Mouse (Mus musculus): ENCODE results near the gene Gnptg. TPM values are rescaled to one million over a fixed set of nuclear protein-coding genes. Genes with fewer than 3 reads are reported as not detected.
"Not testable (repeated sequence)": the region's sequence is repeated elsewhere in the genome, so short reads cannot be mapped to it uniquely, and the experiment has no call there.

Gene Gnptg
- total and polyA plus RNA-seq, 2 experiments from 2014 or later: 91.3 to 119 TPM

DNA sequence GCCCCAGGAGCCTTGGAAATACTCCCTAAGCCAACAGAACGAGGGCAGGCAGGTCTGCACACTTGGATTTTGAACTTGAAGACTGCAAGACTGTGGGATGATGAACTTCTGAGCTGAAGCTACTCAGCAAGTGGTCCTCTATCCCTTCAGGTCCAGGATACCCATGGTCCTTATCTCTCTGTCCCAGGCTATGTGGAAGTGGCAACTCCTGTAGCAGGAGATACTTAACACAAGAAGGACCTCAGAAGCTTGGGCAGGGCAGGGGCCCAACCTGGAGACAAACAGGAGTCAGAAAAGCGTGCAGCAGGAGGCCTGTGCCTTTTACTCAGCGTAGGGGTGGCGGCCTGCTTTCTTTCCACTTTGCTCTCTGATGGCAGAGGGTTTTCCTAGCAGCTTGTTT lies 14.3 kb downstream of the Gnptg start:
- Histone ChIP-seq H3K4me3 (ENCODE audit: low read depth, low read length) (no peak overlapping the region), H3K36me3 (ENCODE audit: insufficient read depth) (peaks cover 38% of the 10 kb centered on the region), H3K27me3 (ENCODE audit: insufficient read depth, low read length) (no peaks in the 10 kb centered on the region), H3K4me2 (ENCODE audit: low read depth) (no peak overlapping the region), H3K9me3 (ENCODE audit: low read length) (no peaks in the 10 kb centered on the region), H3K4me1 (ENCODE audit: insufficient read depth) (no peaks in the 10 kb centered on the region), H3K9ac (no peak overlapping the region), H3K27ac (ENCODE audit: low read depth, low read length) (no peak overlapping the region)
- no peak for ATAC-seq
- no peak for TF ChIP-seq CTCF (IDR thresholded peaks at IDR 0.05; ENCODE audit: low read depth)
- no peak for DNase-seq
- 89% methylated on average over 4 of the region's 4 CpGs for WGBS

DNA sequence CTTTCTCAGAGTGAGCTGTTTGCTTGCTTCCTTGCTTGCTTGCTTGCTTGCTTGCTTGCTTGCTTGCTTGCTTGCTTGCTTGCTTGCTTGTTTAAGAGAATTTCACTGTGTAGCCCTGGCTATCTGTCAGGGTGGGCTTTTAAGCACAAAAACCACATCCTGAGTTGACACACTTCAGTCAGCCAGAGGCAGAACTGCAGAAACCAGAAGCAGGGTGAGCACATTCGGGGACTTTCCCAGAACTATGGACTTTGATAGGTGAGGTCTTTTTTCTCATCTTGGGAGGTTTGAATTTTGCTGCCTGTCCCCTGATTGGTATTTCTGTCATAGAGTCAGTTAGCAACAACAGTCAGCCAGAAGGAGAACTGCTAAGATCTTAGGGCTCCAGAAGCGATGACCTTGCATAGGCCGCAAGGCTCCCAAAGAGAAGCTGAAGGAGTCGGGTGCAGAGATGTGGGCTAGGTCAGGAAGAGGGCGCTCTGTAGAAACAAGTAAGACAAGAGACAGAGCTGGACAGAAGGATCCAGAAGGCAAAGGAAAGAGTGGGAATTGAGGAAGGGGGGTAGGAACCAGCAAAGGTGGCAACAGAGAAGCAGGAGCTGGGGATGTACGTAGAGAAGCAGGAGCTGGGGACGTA lies 15.2 kb downstream of the Gnptg start:
- peaks cover 39% of the 10 kb centered on the region for H3K36me3 ChIP-seq (ENCODE audit: insufficient read depth)
- no peak for DNase-seq
- no peak overlapping the region for H3K4me3 ChIP-seq (ENCODE audit: low read depth, low read length)
- TF ChIP-seq CTCF (IDR thresholded peaks at IDR 0.05; ENCODE audit: low read depth): no peak
- no peaks in the 10 kb centered on the region for H3K27me3 ChIP-seq (ENCODE audit: insufficient read depth, low read length)
- no peaks in the 10 kb centered on the region for H3K9me3 ChIP-seq (ENCODE audit: low read length)
- H3K4me2 ChIP-seq (ENCODE audit: low read depth): no peak overlapping the region
- H3K27ac ChIP-seq (ENCODE audit: low read depth, low read length): no peak overlapping the region
- WGBS: 90% methylated on average over 7 of the region's 7 CpGs
- no peak for ATAC-seq
- no peaks in the 10 kb centered on the region for H3K4me1 ChIP-seq (ENCODE audit: insufficient read depth)
- no peak overlapping the region for H3K9ac ChIP-seq

DNA sequence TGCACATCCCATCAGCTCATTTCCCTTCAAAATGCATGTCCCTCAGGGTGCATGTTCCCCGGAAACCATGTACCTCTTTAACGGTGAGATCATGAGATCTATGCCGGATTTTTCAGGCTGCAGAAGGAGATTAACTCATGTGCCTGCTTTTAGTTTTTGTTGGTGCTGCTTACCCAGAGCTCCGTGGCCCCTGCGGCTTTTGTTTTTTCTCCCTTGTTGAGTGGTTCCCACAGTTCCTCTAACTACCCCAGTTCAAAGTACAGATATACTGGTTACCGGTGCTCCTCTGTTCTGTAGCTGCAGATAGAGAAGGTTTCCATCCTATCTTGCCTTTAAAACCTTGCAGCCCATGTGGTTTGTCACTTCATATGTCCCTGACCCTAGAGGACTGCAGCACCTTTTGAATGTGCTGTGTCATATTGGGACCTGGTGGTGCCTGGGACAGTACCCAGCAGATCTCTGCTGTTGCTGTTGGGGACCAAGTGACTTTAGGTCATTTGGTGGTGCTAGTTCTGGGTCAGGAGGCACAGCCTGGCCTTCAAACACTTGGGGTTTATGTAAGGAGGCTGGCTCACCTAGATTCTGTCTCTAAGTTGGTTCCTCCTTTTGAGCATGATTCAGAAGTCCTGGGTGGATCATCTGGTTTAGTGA lies 16.8 kb downstream of the Gnptg start:
- no peak overlapping the region for H3K27ac ChIP-seq (ENCODE audit: low read depth, low read length)
- H3K9ac ChIP-seq: 0 out of 2 replicates have a peak overlapping the region, but pooled peaks have one; percentile 10
- no peak for ATAC-seq
- TF ChIP-seq CTCF (IDR thresholded peaks at IDR 0.05; ENCODE audit: low read depth): no peak
- WGBS: 36% methylated on average over 6 of the region's 6 CpGs
- no peaks in the 10 kb centered on the region for H3K4me1 ChIP-seq (ENCODE audit: insufficient read depth)
- DNase-seq: no peak
- H3K36me3 ChIP-seq (ENCODE audit: insufficient read depth): peaks cover 38% of the 10 kb centered on the region
- peak overlapping the region; percentile 17 for H3K4me3 ChIP-seq (ENCODE audit: low read depth, low read length)
- H3K9me3 ChIP-seq (ENCODE audit: low read length): no peaks in the 10 kb centered on the region
- H3K27me3 ChIP-seq (ENCODE audit: insufficient read depth, low read length): no peaks in the 10 kb centered on the region
- H3K4me2 ChIP-seq (ENCODE audit: low read depth): peak overlapping the region; percentile 47

DNA sequence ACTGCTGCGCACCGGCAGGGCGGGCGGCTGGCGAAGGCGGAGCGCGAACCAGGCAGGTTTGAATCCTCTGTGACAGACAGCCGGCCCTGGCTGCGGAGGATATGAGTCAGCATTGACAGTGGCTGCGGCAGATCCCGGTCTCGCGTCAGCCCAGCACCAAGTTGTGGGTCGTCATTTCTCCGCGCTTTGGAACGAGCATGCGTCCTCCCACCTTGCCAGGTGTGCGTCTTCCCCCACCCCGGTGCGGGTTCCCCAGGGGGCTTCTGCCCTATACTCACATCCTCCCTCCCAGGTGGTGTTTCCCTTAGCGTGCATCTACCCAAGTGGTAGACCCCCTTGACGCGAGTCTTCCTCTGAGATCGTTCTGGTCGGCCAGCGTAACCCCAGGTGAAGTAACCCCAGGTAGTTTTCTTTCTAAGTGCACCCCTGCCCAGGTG lies 17.4 kb downstream of the Gnptg start:
- not testable (repeated sequence) for H3K27me3 ChIP-seq (ENCODE audit: insufficient read depth, low read length); H3K27ac ChIP-seq (ENCODE audit: low read depth, low read length); H3K9me3 ChIP-seq (ENCODE audit: low read length); H3K4me1 ChIP-seq (ENCODE audit: insufficient read depth)
- Histone ChIP-seq H3K9ac (0 out of 2 replicates have a peak overlapping the region, but pooled peaks have one; percentile 10), H3K4me3 (ENCODE audit: low read depth, low read length) (peak overlapping the region; percentile 17), H3K36me3 (ENCODE audit: insufficient read depth) (peaks cover 38% of the 10 kb centered on the region), H3K4me2 (ENCODE audit: low read depth) (peak overlapping the region; percentile 60)
- DNase-seq (peak; percentile 18), ATAC-seq (peak; percentile 97)
- 11% methylated on average over 17 of the region's 28 CpGs for whole genome bisulfite sequencing

DNA sequence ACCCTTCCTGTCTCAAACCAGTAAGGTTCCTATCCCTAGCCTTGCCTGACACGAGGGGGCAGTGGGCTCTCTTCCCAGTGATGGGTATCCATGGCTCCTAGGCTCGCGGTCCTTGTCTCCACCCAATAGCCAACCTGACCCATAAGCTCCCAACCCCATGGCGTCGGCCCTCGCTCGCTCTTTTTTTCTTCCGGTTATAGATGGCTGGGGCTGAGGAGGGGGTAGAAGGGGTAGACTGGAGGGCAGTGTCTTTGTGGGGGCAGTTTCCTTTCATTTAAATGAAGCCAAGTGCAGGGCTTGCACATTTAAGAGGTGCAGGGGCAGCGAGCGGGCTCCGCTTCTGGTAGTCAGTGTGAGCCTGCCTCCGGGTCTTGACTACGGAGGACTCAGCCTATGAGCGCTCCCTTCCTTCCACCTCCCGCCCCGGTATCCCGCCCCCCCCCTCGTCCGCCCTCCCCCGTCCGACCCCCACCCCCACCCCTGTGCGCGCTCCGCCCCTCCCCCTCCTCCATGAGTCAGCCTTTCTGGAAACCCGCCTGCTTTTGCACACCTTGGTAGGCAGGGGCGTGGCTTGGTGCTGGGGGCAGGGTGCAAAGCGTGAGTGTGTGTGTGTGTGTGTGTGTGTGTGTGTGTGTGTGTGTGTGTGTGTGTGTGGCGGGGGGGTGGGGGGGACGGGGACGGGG lies 18.0 kb downstream of the Gnptg start:
- peaks cover 35% of the 10 kb centered on the region for H3K36me3 ChIP-seq (ENCODE audit: insufficient read depth)
- H3K4me1 ChIP-seq (ENCODE audit: insufficient read depth): no peaks in the 10 kb centered on the region
- ATAC-seq (peak; percentile 87), DNase-seq (peak; percentile 46)
- peak overlapping the region; percentile 49 for H3K9ac ChIP-seq
- 2% methylated on average over 22 of the region's 30 CpGs for WGBS
- H3K9me3 ChIP-seq (ENCODE audit: low read length): no peaks in the 10 kb centered on the region
- H3K27me3 ChIP-seq (ENCODE audit: insufficient read depth, low read length): no peaks in the 10 kb centered on the region
- H3K4me2 ChIP-seq (ENCODE audit: low read depth): peak overlapping the region; percentile 60
- TF ChIP-seq CTCF (IDR thresholded peaks at IDR 0.05; ENCODE audit: low read depth): no peak
- peak overlapping the region; percentile 31 for H3K4me3 ChIP-seq (ENCODE audit: low read depth, low read length)
- H3K27ac ChIP-seq (ENCODE audit: low read depth, low read length): no peak overlapping the region

DNA sequence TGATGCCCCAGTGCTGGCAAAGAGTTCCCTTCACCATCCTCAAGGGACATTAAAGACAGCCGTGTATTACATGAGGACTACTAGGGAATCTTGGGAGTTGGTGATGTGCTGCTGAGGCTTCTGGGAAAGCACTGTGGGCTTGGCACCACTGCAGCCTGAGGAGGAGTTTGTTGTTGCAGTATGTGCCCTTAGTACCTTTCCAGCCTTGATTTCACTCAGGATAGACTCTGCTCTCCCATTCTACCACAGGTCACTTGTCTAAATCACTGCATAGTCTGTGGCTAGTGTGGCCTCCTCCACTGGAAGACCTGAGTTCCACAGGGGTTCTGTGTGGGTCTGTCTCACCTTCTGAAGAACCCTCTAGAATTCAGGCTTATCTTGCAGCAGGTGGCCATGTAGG lies 19.2 kb downstream of the Gnptg start:
- no peak overlapping the region for H3K4me3 ChIP-seq (ENCODE audit: low read depth, low read length)
- H3K9me3 ChIP-seq (ENCODE audit: low read length): no peaks in the 10 kb centered on the region
- no peak overlapping the region for H3K27ac ChIP-seq (ENCODE audit: low read depth, low read length)
- DNase-seq: no peak
- no peaks in the 10 kb centered on the region for H3K27me3 ChIP-seq (ENCODE audit: insufficient read depth, low read length)
- H3K9ac ChIP-seq: no peak overlapping the region
- no peak overlapping the region for H3K4me2 ChIP-seq (ENCODE audit: low read depth)
- H3K4me1 ChIP-seq (ENCODE audit: insufficient read depth): no peaks in the 10 kb centered on the region
- peaks cover 33% of the 10 kb centered on the region for H3K36me3 ChIP-seq (ENCODE audit: insufficient read depth)
- no peak for TF ChIP-seq CTCF (IDR thresholded peaks at IDR 0.05; ENCODE audit: low read depth)
- WGBS: 79% methylated on average over 1 of the region's 1 CpGs
- ATAC-seq: no peak

Data from forebrain, postnatal 0 days (tissue).